In the genomic region with DNA sequence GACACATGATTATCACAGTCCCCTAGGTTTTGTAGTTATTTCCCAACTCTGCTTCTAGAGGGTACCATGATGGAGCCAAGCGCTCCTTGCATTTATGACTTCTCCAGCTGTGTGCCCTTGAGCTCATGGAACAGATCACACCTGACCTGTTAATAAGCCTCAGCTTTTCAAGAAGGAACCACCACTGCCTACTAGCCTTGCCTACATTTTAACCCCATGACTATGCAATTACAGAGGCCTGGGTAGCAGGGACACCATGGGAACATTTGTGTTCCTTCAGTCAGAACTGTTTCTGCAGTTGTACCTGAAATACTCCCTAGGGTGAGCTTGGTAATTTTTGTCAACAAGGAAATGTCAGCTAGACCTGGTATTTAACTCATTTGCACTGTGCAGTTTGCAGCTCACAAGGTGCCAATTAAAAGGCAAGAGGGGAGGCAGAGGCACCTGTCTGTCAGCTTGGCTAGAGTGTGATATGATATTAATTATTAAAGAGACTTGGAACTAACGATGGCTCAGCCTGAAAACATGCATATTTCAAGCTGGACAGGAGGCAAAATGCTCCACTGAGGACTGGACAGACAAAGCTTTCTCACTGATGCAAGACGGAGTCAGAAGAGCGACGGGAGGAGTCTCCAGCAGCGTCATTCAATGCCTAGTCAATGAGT, we compare ENCODE assay signal across 24 mouse cellular contexts.
"Had no signal": no experiment of that assay in that cellular context is flagged by ENCODE, and none has a peak within 500 bp of the region (broad histone marks: within the 10 kb centered on the region; RNA-seq: fewer than 3 reads in every experiment).

No protein-coding gene starts in this region.

- DNase-seq: kidney, adult 18-20 months; kidney, adult 9 months; kidney, postnatal 14 days; kidney, postnatal 4 days; layer of hippocampus, adult 9-11 months; liver; lung, adult 18-20 months; lung, postnatal 10 days; lung, postnatal 36 days; right cerebral cortex, adult 18-20 months; right cerebral cortex, postnatal 14 days; right cerebral cortex, postnatal 4 days; thymus, adult 2 months; thymus, postnatal 14 days; thymus, postnatal 4 days had no signal

- ATAC-seq: intestine, embryonic 16.5 days; liver, embryonic 12.5 days had no signal

- H3K27me3 ChIP-seq: limb, embryonic 13.5 days; liver, embryonic 12.5 days; liver, embryonic 15.5 days; lung, embryonic 15.5 days; megakaryocyte, embryonic 14.5 days; neural tube, embryonic 13.5 days had no signal

- H3K9ac ChIP-seq: limb, embryonic 13.5 days; liver, embryonic 12.5 days; liver, embryonic 15.5 days; lung, embryonic 15.5 days; neural tube, embryonic 13.5 days had no signal

- H3K4me1 ChIP-seq: limb, embryonic 10.5 days; limb, embryonic 13.5 days; liver, embryonic 12.5 days; liver, embryonic 15.5 days; lung, embryonic 15.5 days; megakaryocyte, embryonic 14.5 days; neural tube, embryonic 13.5 days had no signal

- H3K27ac ChIP-seq: limb, embryonic 10.5 days; limb, embryonic 13.5 days; liver, embryonic 12.5 days; liver, embryonic 15.5 days; lung, embryonic 15.5 days; neural tube, embryonic 13.5 days; stomach, postnatal 0 days had no signal

- H3K9me3 ChIP-seq: limb, embryonic 10.5 days; limb, embryonic 13.5 days; liver, embryonic 12.5 days; liver, embryonic 15.5 days; lung, embryonic 15.5 days; neural tube, embryonic 13.5 days had no signal

- H3K36me3 ChIP-seq: limb, embryonic 10.5 days; limb, embryonic 13.5 days; liver, embryonic 12.5 days; liver, embryonic 15.5 days; lung, embryonic 15.5 days; neural tube, embryonic 13.5 days had no signal

- H3K4me2 ChIP-seq: limb, embryonic 13.5 days; liver, embryonic 12.5 days; liver, embryonic 15.5 days; lung, embryonic 15.5 days; neural tube, embryonic 13.5 days had no signal

- H3K4me3 ChIP-seq: limb, embryonic 10.5 days; limb, embryonic 13.5 days; liver, embryonic 12.5 days; liver, embryonic 15.5 days; lung, embryonic 15.5 days; megakaryocyte, embryonic 14.5 days; neural tube, embryonic 13.5 days had no signal
